Mouse (Mus musculus) layer of hippocampus, postnatal 10 days (tissue): Measurements from ENCODE around the gene Nrm. TPM values are rescaled to one million over a fixed set of nuclear protein-coding genes. Genes with fewer than 3 reads are reported as not detected.

Source experiments
- DNase-seq, 2 experiments: peaks; one replicate each; pipeline ENCODE4 v3.0.0; 2021; ENCODE audit warnings: low spot score in 2 of 2
- microRNA-seq, 2 experiments: library from miRNA; unstranded; fragments of <30 nt; microRNA quantifications; one replicate each; pipeline ENCODE4 v1.2.0; 2021
- total RNA-seq, 2 experiments: library from RNA; stranded (reverse); gene quantifications; 2 replicates each; pipeline ENCODE4 v1.2.3; 2021

Gene Nrm
- total RNA-seq, 2 experiments from 2014 or later, result 5.2 to 5.7 TPM

GRCm38 (mm10) chr17:35903343-35903991, 42.3 kb downstream of the Nrm start:
- no peak for DNase-seq

DNA sequence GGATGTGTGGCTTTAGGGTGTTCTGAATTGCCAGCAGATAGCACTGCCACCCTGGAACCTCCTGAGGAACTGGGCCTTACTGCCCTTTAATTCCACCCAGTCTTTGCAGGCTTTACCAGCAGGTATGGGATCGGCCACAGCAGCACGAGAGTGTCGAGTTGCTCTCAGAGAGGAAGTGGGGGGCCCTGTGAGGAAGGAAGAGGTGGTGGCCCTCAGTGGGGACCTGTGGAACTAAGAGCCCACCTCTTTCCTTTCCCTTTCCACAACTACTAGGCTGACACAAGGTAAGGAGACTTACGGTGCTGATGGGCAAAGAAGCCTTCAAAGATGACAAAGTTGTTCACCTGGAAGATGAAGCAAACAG, 42.9 kb downstream of the Nrm start:
- no peak for DNase-seq

DNA sequence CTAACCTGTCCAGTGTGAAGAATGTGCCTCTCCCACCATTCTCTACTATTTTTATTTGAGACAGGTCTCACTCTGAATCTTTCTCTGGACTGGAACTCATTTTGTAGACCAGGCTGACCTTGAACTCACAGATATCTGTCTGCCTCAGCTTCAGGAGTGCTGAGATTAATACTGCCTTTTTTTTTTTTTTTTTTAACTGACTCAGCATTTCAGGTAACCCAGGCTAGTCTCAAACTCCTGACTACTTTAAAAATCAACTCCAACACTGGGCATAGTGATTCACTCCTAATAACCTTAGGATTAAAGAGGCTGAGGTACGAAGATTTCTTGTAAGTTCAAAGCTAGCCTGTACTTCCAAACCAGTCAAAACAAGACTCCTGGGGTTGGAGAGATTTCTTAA, 44.5 kb downstream of the Nrm start:
- no peak for DNase-seq

DNA sequence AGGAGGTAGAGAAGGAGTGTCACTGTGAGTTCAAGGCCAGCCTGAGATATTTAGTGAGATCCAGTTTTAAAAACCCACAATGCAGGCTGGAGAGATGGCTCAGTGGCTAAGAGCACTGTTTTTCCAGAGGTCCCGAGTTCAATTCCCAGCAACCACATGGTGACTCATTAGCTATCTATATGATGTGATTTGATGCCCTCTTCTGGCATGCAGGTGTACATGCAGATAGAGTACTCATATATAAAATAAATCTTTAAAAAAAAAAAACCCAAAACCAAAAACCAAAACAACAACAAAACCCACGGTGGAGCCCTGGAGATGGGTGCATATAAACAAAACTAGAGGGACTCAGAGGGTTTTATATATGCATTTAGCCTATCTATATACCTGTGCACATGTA, 46.5 kb downstream of the Nrm start:
- DNase-seq, result no peak

DNA sequence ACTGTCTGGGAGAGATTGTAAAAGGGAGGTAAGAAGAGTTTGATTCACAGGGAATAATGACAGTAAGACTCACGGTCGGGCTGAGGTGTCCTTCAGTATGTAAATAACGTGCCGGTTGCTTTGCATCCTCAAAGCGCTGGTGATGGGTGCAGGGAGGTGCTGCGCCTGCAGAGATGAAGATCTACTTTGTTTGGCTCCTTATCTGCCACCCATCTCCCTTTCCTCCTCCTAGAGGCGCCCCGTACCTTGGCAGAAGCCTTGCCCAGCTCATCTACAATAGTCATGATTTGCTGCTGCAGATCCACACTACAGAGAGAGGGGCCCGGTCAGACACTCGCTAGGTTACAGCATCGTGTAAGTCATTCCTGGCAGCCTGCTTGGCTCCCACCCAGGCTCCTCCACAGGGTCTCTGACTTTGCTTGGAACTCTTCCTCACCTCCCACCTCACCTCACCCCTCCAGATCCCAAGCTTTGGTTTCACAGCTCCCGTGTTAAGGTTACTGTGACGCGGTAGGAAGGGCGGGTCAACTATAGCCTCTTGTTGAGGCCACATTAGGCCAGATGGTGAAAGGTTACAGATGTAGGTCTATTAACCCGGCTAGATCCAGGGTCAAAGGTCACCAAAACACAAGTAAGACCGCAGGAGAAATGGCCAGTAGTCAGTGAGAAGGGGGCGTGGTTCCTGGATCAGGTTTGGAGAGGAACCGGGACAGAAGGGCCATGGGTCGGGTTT, 48.2 kb downstream of the Nrm start:
- DNase-seq, result peak; percentile 45 to 47

DNA sequence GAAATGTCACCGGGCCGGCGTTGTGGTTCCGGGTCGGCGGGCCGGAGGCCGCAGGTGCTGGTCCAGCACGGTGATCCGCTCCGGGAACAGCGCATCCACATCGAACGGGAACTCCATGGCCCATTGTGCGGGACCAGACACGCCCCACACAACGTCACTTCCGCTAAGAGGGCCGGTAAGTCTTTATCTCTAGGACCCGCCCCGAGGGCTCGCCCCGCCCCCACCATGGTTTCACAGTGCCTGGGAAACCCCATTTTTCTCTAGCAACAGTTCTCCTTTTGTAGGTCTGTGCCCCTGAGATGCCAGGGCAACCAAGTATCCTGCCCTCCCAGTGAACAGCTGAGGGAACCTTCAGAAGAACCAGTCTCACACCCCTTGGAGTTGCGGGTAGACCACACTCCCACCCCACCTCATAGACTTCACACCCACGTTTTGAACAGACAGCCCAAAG, 48.8 kb downstream of the Nrm start, which contains the start of gene Atat1:
TSS of gene Atat1 (minus strand) at position 157 of the 451 bp plus-strand sequence.
- peak; percentile 95 to 96 for DNase-seq

DNA sequence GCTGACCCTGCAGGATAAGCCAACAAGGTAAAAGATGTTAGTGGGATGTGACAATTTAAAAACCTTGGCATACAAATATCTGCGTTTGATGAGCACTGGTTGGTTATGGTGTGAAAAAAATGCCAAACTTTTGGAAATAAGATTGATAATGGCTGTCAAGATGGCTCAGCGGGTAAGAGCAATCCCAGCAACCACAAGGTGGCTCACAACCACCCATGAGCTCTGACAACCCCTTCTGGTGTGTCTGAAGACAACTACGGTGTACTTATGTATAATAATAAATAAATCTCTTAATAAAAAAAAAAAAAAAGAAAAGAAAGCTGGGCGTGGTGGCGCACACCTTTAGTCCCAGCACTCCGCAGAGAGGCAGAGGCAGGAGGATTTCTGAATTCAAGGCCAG, 53.9 kb downstream of the Nrm start:
- DNase-seq, result no peak

Small RNA genes lying within 50 kb of the gene (microRNA-seq; reads per million reads assigned to microRNA genes)
- 1.2 to 1.6 reads per million in 2 experiments for gene Gm28033

Other genes starting within 250 kb of the Nrm start
- not detected for gene Gm9573, start 234.7 kb upstream of the Nrm start, total RNA-seq
- gene Mucl3, start 217.6 kb upstream of the Nrm start, total RNA-seq, result not detected
- 10 to 100 TPM; 42.6 to 44.1 TPM for gene Vars2, start 193.7 kb upstream of the Nrm start, total RNA-seq
- 10 to 100 TPM; 23.3 to 24.4 TPM for gene Gtf2h4, start 187.6 kb upstream of the Nrm start, total RNA-seq
- 10 to 100 TPM; 49.8 to 50.5 TPM for gene Ddr1, start 156.7 kb upstream of the Nrm start, total RNA-seq
- 1 to 10 TPM; 4.3 to 4.6 TPM for gene Ier3, start 39.6 kb upstream of the Nrm start, total RNA-seq
- 100 to 1,000 TPM; 163 to 172 TPM for gene Flot1, start 38.1 kb upstream of the Nrm start, total RNA-seq
- gene Tubb5, start 23.0 kb upstream of the Nrm start, total RNA-seq, result 1,000 to 10,000 TPM; 1,119 to 1,208 TPM
- 10 to 100 TPM; 15.8 to 16.2 TPM for gene Mdc1, start 19.8 kb upstream of the Nrm start, total RNA-seq
- 10 to 100 TPM; 15.6 to 16.3 TPM for gene Ppp1r18, start 4.3 kb downstream of the Nrm start, total RNA-seq
- gene Dhx16, start 18.5 kb downstream of the Nrm start, total RNA-seq, result 10 to 100 TPM; 26.1 to 36.5 TPM
- gene 2310061I04Rik, start 36.1 kb downstream of the Nrm start, total RNA-seq, result 10 to 100 TPM; 69.4 to 77.2 TPM
- gene Atat1, start 48.8 kb downstream of the Nrm start, total RNA-seq, result 100 to 1,000 TPM; 132 to 133 TPM
- 10 to 100 TPM; 49.1 to 50.2 TPM for gene Mrps18b, start 55.1 kb downstream of the Nrm start, total RNA-seq
- 10 to 100 TPM; 66.2 to 67.3 TPM for gene Ppp1r10, start 55.1 kb downstream of the Nrm start, total RNA-seq
- 10 to 100 TPM; 86.2 to 86.6 TPM for gene Abcf1, start 108.4 kb downstream of the Nrm start, total RNA-seq
- gene Gnl1, start 118.5 kb downstream of the Nrm start, total RNA-seq, result 100 to 1,000 TPM; 123 to 128 TPM
- 10 to 100 TPM; 72.1 to 79.2 TPM for gene Prr3, start 118.9 kb downstream of the Nrm start, total RNA-seq
- under 1 TPM; 0.54 to 0.80 TPM for gene H2-T24, start 159.2 kb downstream of the Nrm start, total RNA-seq
- 1 to 10 TPM; 2.4 to 2.9 TPM for gene H2-T23, start 171.5 kb downstream of the Nrm start, total RNA-seq
- gene H2-T22, start 181.4 kb downstream of the Nrm start, total RNA-seq, result 1 to 10 TPM; 8.2 to 9.0 TPM
- not detected for gene Gm6034, start 181.6 kb downstream of the Nrm start, total RNA-seq
- under 1 TPM; 0.30 to 0.65 TPM for gene Gm11127, start 197.1 kb downstream of the Nrm start, total RNA-seq